Mouse (Mus musculus) megakaryocyte, embryonic 14.5 days (primary cell): ENCODE measurements around the gene Atp6ap1. TPM values are rescaled to one million over a fixed set of nuclear protein-coding genes. Genes with fewer than 3 reads are reported as not detected.

Experiments used
- H3K27me3 ChIP-seq: replicated peaks from 2 replicates; pipeline ENCODE3; 2012; ENCODE audit warnings: inconsistent platforms
- H3K36me3 ChIP-seq: replicated peaks from 2 replicates; pipeline ENCODE3; 2012; ENCODE audit warnings: low read length, inconsistent platforms, mixed read lengths
- H3K4me1 ChIP-seq: 2 replicates; pipeline ENCODE4 v1.6.1; 2012; ENCODE audit warnings: inconsistent platforms
- H3K4me3 ChIP-seq: replicated peaks from 2 replicates; pipeline ENCODE3; 2012; ENCODE audit warnings: moderate library complexity, mild to moderate bottlenecking, inconsistent platforms
- H3K9me3 ChIP-seq: 2 replicates; pipeline ENCODE4 v1.6.1; 2012; ENCODE audit warnings: inconsistent platforms
- FLI1 ChIP-seq: IDR thresholded peaks from 2 replicates; pipeline ENCODE4 v1.6.1; 2012; ENCODE audit warnings: low read length, inconsistent platforms, mixed read lengths
- GATA1 ChIP-seq: IDR thresholded peaks from 3 replicates; pipeline ENCODE4 v1.6.1; 2012; ENCODE audit warnings: mixed read lengths, low read length, inconsistent platforms, borderline replicate concordance
- polyA plus RNA-seq: library from polyadenylated mRNA; stranded (reverse); fragments of >175 nt; gene quantifications from 2 replicates; pipeline ENCODE4 v1.2.3, GENCODE M21; 2012; ENCODE audit warnings: low replicate concordance; ENCODE audit not compliant: insufficient read depth

Gene Atp6ap1
- polyA plus RNA-seq, 1 experiment = 10.7 TPM

- Histone ChIP-seq H3K36me3 (peaks cover 50% of the 10 kb centered on the region), H3K9me3 (0 out of 2 replicates have a peak, but pooled peaks cover 3% of the 10 kb centered on the region), H3K4me3 (peak overlapping the region; percentile 7), H3K27me3 (peaks cover 21% of the 10 kb centered on the region), H3K4me1 (peaks cover 14% of the 10 kb centered on the region; the same call in 1 of the 2 replicates)
- no peak for TF ChIP-seq GATA1
- TF ChIP-seq FLI1 = no peak
Observed at GRCm38 (mm10) chrX:74298348-74298747, 1.5 kb downstream of the Atp6ap1 start.

DNA sequence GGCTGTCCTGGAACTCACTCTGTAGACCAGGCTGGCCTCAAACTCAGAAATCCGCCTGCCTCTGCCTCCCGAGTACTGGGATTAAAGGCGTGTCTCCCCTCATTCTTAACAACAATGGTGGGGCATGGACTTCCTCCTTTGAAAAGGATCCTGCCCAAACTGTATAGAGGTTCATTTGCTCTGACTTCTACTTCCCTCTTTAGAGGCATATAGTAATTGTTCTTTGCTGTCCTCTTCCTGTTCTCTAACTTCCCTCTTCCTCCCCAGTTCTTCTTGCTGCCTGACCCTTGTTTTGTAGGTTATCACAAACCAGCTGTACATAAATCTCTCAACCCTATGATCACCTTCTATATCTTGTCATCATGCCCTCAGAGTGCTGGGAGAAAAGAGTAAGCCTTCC, 2.8 kb downstream of the Atp6ap1 start:
- H3K36me3 ChIP-seq = peaks cover 62% of the 10 kb centered on the region

GRCm38 (mm10) chrX:74304867-74305700, 8.2 kb downstream of the Atp6ap1 start, which contains the start of gene Gdi1:
Gdi1 (plus strand) TSS chrX:74304998.
- Histone ChIP-seq H3K4me1 (peaks cover 22% of the 10 kb centered on the region), H3K9me3 (no peaks in the 10 kb centered on the region), H3K4me3 (peak within 1 kb of the TSS; percentile 98), H3K27me3 (peaks cover 23% of the 10 kb centered on the region), H3K36me3 (peaks cover 83% of the 10 kb centered on the region)
- TF ChIP-seq FLI1 (no peak), GATA1 (no peak)

More for the DNA sequence above, 2.8 kb downstream of the Atp6ap1 start:
- peaks cover 20% of the 10 kb centered on the region; the same call in 1 of the 2 replicates for H3K4me1 ChIP-seq
- H3K27me3 ChIP-seq = peaks cover 23% of the 10 kb centered on the region
- no peak for TF ChIP-seq FLI1
- no peak for TF ChIP-seq GATA1
- no peak overlapping the region for H3K4me3 ChIP-seq
- 0 out of 2 replicates have a peak, but pooled peaks cover 3% of the 10 kb centered on the region for H3K9me3 ChIP-seq

DNA sequence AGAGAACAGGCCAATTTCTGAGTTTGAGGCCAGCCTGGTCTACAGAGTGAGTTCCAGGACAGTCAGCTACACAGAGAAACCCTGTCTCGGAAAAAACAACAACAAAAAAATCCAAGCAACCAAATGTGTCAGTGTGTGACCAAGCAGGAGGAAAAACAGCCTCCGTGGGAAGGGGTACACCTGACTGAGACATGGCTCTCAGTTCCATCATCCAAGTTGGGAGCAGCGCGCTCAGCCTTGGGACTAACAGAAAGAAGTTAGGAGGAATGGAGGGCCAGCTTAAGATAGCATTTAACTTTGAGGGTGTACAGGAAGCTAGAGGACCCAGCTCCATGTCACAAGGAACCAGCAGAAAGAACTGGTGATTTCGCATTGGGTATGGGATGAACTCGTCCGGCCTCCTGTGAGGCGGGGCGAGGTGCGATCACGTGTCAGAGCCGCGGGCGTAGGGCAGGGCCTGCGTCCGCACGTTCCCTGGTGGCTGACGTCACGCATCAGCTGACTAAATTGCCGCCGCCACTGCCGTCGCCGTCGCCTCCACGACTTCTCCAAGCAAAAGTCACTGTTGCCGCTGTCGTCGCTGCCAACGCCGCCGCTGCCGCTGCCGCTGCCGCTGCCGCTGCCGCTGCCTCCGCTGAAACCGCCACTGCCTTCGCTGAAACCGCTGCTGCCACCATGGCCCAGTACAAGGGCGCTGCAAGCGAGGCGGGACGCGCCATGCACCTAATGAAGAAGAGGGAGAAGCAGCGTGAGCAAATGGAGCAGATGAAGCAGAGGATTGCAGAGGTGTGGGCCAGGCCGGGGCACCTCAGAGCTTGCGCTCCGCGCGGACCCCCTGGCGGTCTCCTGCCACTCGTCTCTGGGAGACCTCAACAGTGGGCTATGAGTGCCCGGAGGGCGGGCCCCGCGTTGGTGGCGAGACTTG, 15.9 kb downstream of the Atp6ap1 start, which contains the start of gene Fam50a:
Gene Fam50a, plus strand, starts transcription at position 494 of the 925 bp plus-strand sequence.
- Histone ChIP-seq H3K36me3 (peaks cover 70% of the 10 kb centered on the region), H3K9me3 (0 out of 2 replicates have a peak, but pooled peaks cover 4% of the 10 kb centered on the region), H3K4me3 (peak within 1 kb of the TSS; percentile 96), H3K4me1 (peaks cover 30% of the 10 kb centered on the region), H3K27me3 (peaks cover 12% of the 10 kb centered on the region)
- TF ChIP-seq GATA1 (no peak), FLI1 (no peak)

GRCm38 (mm10) chrX:74328725-74329161, 31.8 kb downstream of the Atp6ap1 start, which contains the start of gene Plxna3:
Plxna3 (plus strand) TSS chrX:74329066.
- TF ChIP-seq GATA1 (no peak), FLI1 (no peak)
- H3K9me3 ChIP-seq = no peaks in the 10 kb centered on the region
- peak within 1 kb of the TSS; percentile 86 for H3K4me3 ChIP-seq
- H3K27me3 ChIP-seq = peaks cover 63% of the 10 kb centered on the region
- no peaks in the 10 kb centered on the region for H3K36me3 ChIP-seq
- H3K4me1 ChIP-seq = peaks cover 15% of the 10 kb centered on the region

DNA sequence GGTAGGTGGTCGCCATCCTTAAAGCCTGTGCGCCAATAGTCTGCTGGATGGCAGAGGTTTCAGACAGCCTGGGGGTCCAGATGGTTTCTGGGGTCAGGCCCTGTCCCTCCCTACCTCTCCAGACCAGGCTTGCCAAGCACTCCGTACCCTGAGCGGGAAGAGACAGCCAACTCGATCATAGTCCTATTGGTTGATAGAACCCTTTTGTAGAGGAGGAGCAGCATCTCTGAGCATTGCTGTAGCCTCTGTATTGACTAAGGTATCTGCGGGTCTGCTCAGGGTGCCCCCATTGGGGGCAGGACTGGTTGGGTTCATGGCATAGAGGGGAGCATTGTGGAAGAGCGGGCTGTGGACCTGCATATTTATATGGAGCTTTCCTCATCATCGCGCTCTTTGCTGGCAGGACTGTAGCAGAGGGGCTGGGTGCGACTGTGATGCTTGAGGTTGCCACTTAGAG, 32.3 kb downstream of the Atp6ap1 start:
- Histone ChIP-seq H3K4me3 (peak overlapping the region; percentile 86), H3K4me1 (peaks cover 15% of the 10 kb centered on the region), H3K9me3 (no peaks in the 10 kb centered on the region), H3K36me3 (no peaks in the 10 kb centered on the region), H3K27me3 (peaks cover 68% of the 10 kb centered on the region)
- TF ChIP-seq FLI1 (no peak), GATA1 (no peak)

- H3K27me3 ChIP-seq = peaks cover 76% of the 10 kb centered on the region
- TF ChIP-seq FLI1 = no peak
- TF ChIP-seq GATA1 = no peak
- H3K9me3 ChIP-seq = no peaks in the 10 kb centered on the region
- no peak overlapping the region for H3K4me3 ChIP-seq
- peaks cover 15% of the 10 kb centered on the region for H3K4me1 ChIP-seq
- H3K36me3 ChIP-seq = no peaks in the 10 kb centered on the region
Observed at GRCm38 (mm10) chrX:74330166-74330930, 33.5 kb downstream of the Atp6ap1 start.

GRCm38 (mm10) chrX:74352645-74353466, 56.0 kb downstream of the Atp6ap1 start:
- TF ChIP-seq FLI1 = no peak
- no peak for TF ChIP-seq GATA1
- Histone ChIP-seq H3K4me1 (peaks cover 6% of the 10 kb centered on the region), H3K9me3 (no peaks in the 10 kb centered on the region), H3K27me3 (peaks cover 5% of the 10 kb centered on the region), H3K4me3 (peak overlapping the region; percentile 92), H3K36me3 (no peaks in the 10 kb centered on the region)
